Mouse (Mus musculus): ENCODE measurements around the gene Parp11.

GRCm38 (mm10) chr6:127495251-127495650 lies 48.6 kb downstream of the Parp11 start:
- no peak for TF ChIP-seq TAL1 (IDR thresholded peaks at IDR 0.05; ENCODE audit: low read length)
- no peak for TF ChIP-seq GATA1 (IDR thresholded peaks at IDR 0.05; ENCODE audit: low read length)
